Mouse (Mus musculus) cerebellum, adult (tissue): ENCODE data around the gene Ush1c.

ENCODE experiments used
- ATAC-seq: cut with Nextera tagmentation; 2 replicates; pipeline ENCODE4 v1.9.2; 2017; ENCODE audit warnings: mild to moderate bottlenecking, moderate library complexity, mixed read lengths; ENCODE audit not compliant: insufficient number of reproducible peaks, low FRiP score, low TSS enrichment

Gene Ush1c

DNA sequence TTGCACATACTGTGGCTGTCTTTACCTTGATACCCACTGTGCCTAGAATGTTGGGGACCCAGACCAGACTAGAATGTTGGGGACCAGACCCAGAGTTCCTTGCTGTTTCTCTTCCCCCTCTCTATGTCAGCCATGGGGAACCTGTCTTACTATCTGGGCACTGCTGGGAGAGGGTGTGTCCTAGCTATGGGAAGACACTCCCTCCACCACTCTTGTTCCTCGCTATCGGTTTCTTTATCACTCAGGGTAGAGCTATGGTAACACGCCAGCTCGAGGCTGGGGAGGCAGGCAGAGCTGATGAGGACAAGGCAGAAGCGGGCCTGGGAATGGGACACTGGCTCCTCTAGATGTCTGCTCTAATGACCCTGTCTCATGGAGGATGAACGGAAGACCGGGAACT is 90.9 kb downstream of the Ush1c start:
- no peak for ATAC-seq

- no peak for ATAC-seq
These were observed 91.5 kb downstream of the Ush1c start for GRCm38 (mm10) chr7:46146675-46147308.
